Mouse (Mus musculus) brain, embryonic 14.5 days (tissue): ENCODE results near the gene As3mt. TPM values are rescaled to one million over a fixed set of nuclear protein-coding genes. Genes with fewer than 3 reads are reported as not detected.
"Not testable (repeated sequence)": the region's sequence is repeated elsewhere in the genome, so short reads cannot be mapped to it uniquely, and the experiment has no call there.

Experiments used
- DNase-seq: peaks from one replicate; pipeline ENCODE4 v3.0.0-alpha.2; 2011; ENCODE audit warnings: low read depth
- CTCF ChIP-seq: fragments of 200-500 bp; IDR thresholded peaks from 2 replicates; pipeline ENCODE4 v1.5.1; 2012; ENCODE audit warnings: inconsistent platforms, mild to moderate bottlenecking, moderate library complexity, borderline replicate concordance; ENCODE audit not compliant: insufficient read depth, insufficient read length; ENCODE audit errors: extremely low read depth
- POLR2A ChIP-seq: fragments of 200-500 bp; IDR thresholded peaks from 2 replicates; pipeline ENCODE4 v1.6.1; 2012; ENCODE audit warnings: mild to moderate bottlenecking, inconsistent platforms, borderline replicate concordance; ENCODE audit not compliant: poor library complexity, insufficient read depth, insufficient read length, severe bottlenecking; ENCODE audit errors: extremely low read depth
- polyA plus RNA-seq: library from polyadenylated mRNA; depleted of rRNA; stranded (reverse); fragments of >200 nt; gene quantifications from 2 replicates; pipeline ENCODE4 v1.2.3, GENCODE M21; 2012

The As3mt gene
- polyA plus RNA-seq, 1 experiment: 16.9 TPM

- TF ChIP-seq CTCF (no peak), POLR2A (no peak)
- DNase-seq: peak; percentile 66
These were observed 37.4 kb downstream of the As3mt start for GRCm38 (mm10) chr19:46744681-46745080.

GRCm38 (mm10) chr19:46747799-46748198 lies 40.5 kb downstream of the As3mt start:
- DNase-seq: no peak
- TF ChIP-seq POLR2A (no peak), CTCF (no peak)

GRCm38 (mm10) chr19:46752235-46752634 lies 45.0 kb downstream of the As3mt start:
- no peak for TF ChIP-seq POLR2A
- no peak for TF ChIP-seq CTCF
- no peak for DNase-seq

GRCm38 (mm10) chr19:46755066-46755465 lies 47.8 kb downstream of the As3mt start:
- DNase-seq: no peak
- TF ChIP-seq CTCF: peak; percentile 39; the same call in 1 of the 2 replicates
- TF ChIP-seq POLR2A: no peak

GRCm38 (mm10) chr19:46756221-46756620 lies 49.0 kb downstream of the As3mt start:
- no peak for DNase-seq
- TF ChIP-seq CTCF (no peak), POLR2A (no peak)

GRCm38 (mm10) chr19:46759096-46759495 lies 51.8 kb downstream of the As3mt start:
- no peak for DNase-seq
- TF ChIP-seq POLR2A (no peak), CTCF (no peak)

GRCm38 (mm10) chr19:46759909-46760308 lies 52.7 kb downstream of the As3mt start:
- DNase-seq: not testable (repeated sequence)

- peak; percentile 95 for TF ChIP-seq CTCF
- no peak for TF ChIP-seq POLR2A
- peak; percentile 93 for DNase-seq
These were observed 53.3 kb downstream of the As3mt start for GRCm38 (mm10) chr19:46760375-46761160.

- peak; percentile 100 for DNase-seq
- TF ChIP-seq CTCF: no peak
- TF ChIP-seq POLR2A: peak; percentile 90
These were observed 54.1 kb downstream of the As3mt start, which contains the start of gene Cnnm2 for GRCm38 (mm10) chr19:46761247-46761946. TSS of gene Cnnm2 (plus strand) at chr19:46761596.

GRCm38 (mm10) chr19:46761971-46762290 lies 54.7 kb downstream of the As3mt start:
- no peak for DNase-seq
- TF ChIP-seq POLR2A: no peak
- no peak for TF ChIP-seq CTCF

- DNase-seq: peak; percentile 39
- TF ChIP-seq POLR2A: no peak
- TF ChIP-seq CTCF: no peak
These were observed 55.2 kb downstream of the As3mt start for GRCm38 (mm10) chr19:46762291-46762991.

- DNase-seq: peak; percentile 36
- TF ChIP-seq POLR2A: no peak
- TF ChIP-seq CTCF: no peak
These were observed 55.7 kb downstream of the As3mt start for GRCm38 (mm10) chr19:46762992-46763342.

- no peak for DNase-seq
These were observed 56.1 kb downstream of the As3mt start for GRCm38 (mm10) chr19:46763356-46763755.

More at GRCm38 (mm10) chr19:46763356-46763755, 56.1 kb downstream of the As3mt start:
- TF ChIP-seq CTCF (no peak), POLR2A (no peak)
